Mouse (Mus musculus) kidney, embryonic 16.5 days (tissue): ENCODE results near the gene Padi4. TPM values are rescaled to one million over a fixed set of nuclear protein-coding genes. Genes with fewer than 3 reads are reported as not detected.

Experiments used
- ATAC-seq: fragments of 200-750 bp; cut with Nextera tagmentation; 2 replicates; pipeline ENCODE4 v1.8.0; 2017; ENCODE audit warnings: moderate TSS enrichment; ENCODE audit not compliant: low FRiP score, low TSS enrichment
- H3K27ac ChIP-seq: fragments of 300-500 bp; sonication (generic); 2 replicates; pipeline ENCODE4 v1.5.1; 2014; ENCODE audit warnings: low read length
- H3K27me3 ChIP-seq: fragments of 300-500 bp; sonication (generic); 2 replicates; pipeline ENCODE4 v1.6.1; 2014; ENCODE audit warnings: low read length, control low read depth, mixed read lengths; ENCODE audit not compliant: insufficient read depth
- H3K36me3 ChIP-seq: fragments of 300-500 bp; sonication (generic); 2 replicates; pipeline ENCODE4 v1.6.1; 2014; ENCODE audit warnings: low read length, control low read depth, mixed read lengths; ENCODE audit not compliant: insufficient read depth
- H3K4me1 ChIP-seq: fragments of 300-500 bp; sonication (generic); 2 replicates; pipeline ENCODE4 v1.6.1; 2014; ENCODE audit warnings: low read length, control low read depth, mixed read lengths; ENCODE audit not compliant: insufficient read depth
- H3K4me2 ChIP-seq: fragments of 300-500 bp; sonication (generic); replicated peaks from 2 replicates; pipeline ENCODE4 v1.6.1; 2014; ENCODE audit warnings: low read depth, low read length
- H3K4me3 ChIP-seq: fragments of 300-500 bp; sonication (generic); 2 replicates; pipeline ENCODE4 v1.5.1; 2014; ENCODE audit warnings: mild to moderate bottlenecking, low read length
- H3K9ac ChIP-seq: fragments of 300-500 bp; sonication (generic); replicated peaks from 2 replicates; pipeline ENCODE4 v1.6.1; 2014; ENCODE audit warnings: low read length
- H3K9me3 ChIP-seq: fragments of 300-500 bp; sonication (generic); 2 replicates; pipeline ENCODE4 v1.6.1; 2016; ENCODE audit warnings: low read length, control low read depth
- WGBS: fragments of 180-500 bp; shearing (Covaris S2); extraction: QIAGEN DNeasy Blood & Tissue Kit; methylation state at CpG from one replicate; pipeline ENCODE4 v1.1.7; 2014; 5-methylcytosine and 5-hydroxymethylcytosine counted together
- polyA plus RNA-seq: library from polyadenylated mRNA; unstranded; fragments of >200 nt; fragmentation: Nextera tagmentation; extraction: Ambion mirVana; gene quantifications from 2 replicates; pipeline ENCODE4 v1.2.1, GENCODE M21; 2015

Padi4 gene
- polyA plus RNA-seq, 1 experiment from 2014 or later = 1.1 TPM

DNA sequence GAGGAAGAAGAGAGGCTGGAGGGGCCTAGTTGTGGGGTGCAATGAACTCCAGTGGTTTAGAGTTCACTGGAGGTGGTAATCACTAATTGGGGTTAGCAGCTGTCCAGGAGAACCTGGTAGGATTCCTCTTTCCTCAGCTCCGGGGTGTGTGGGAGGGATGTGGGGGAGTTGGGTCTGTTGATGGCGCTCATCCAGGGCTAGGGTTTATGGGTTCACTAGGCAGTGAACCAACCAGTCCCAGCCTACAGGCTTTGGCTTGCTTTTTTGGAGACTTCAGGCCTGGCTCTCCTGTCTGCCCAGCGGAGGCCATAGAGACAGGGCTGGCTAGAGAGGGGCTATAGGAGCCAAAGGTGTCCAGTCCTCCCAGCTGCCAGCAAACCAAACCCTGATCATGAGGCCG lies 15.9 kb upstream of the Padi4 start:
- peaks cover 9% of the 10 kb centered on the region for H3K4me1 ChIP-seq
- no peaks in the 10 kb centered on the region for H3K9me3 ChIP-seq
- no peak overlapping the region for H3K4me3 ChIP-seq
- no peaks in the 10 kb centered on the region for H3K36me3 ChIP-seq
- no peak overlapping the region for H3K4me2 ChIP-seq
- H3K27ac ChIP-seq = no peak overlapping the region
- 47% methylated on average over 4 of the region's 4 CpGs for WGBS
- no peaks in the 10 kb centered on the region for H3K27me3 ChIP-seq
- ATAC-seq = no peak
- no peak overlapping the region for H3K9ac ChIP-seq

DNA sequence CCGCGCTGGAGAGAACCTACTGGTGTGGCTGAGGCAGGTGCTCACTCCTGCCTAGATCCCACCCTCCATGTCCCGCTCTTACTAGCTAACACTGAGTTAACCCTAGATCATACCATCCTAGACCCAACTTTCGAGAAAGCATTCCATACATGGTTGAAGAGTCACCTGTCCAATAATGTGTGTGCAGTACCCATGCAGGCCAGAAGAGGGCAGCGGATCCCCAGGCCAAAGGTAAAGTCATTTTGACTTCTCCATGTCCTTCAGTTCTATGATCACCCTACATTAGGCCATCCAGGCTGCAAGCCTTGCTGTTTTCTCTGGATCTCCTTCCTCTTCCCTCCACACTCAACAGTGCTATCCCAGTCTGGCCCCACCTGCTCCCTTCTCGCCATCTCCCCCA lies 14.9 kb upstream of the Padi4 start:
- ATAC-seq = peak; percentile 5; the same call in 1 of the 2 replicates
- H3K4me2 ChIP-seq = no peak overlapping the region

DNA sequence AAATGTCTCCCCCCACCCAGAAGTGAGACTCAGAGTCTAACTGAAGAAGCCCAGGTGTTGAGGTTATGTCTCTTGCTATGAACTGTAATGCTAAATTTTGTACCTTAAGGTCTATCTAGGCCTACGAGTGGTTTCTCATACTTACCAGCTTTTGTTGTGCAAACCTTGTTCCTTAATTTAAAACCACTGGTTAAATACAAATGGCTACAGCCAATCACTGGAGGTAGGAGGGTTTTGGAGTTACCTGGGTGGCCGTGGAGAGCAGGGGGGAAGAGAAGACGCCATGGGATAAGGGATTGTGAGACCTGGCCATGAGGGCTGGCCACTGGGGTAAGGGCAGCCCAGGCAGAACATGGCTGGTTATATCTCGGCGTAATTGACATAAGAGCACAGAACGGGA lies 14.2 kb upstream of the Padi4 start:
- H3K9ac ChIP-seq = no peak overlapping the region
- no peak overlapping the region for H3K4me3 ChIP-seq
- H3K4me2 ChIP-seq = no peak overlapping the region
- ATAC-seq = no peak
- H3K36me3 ChIP-seq = no peaks in the 10 kb centered on the region
- H3K4me1 ChIP-seq = peaks cover 9% of the 10 kb centered on the region
- H3K9me3 ChIP-seq = no peaks in the 10 kb centered on the region
- no peaks in the 10 kb centered on the region for H3K27me3 ChIP-seq
- WGBS = 87% methylated on average over 6 of the region's 6 CpGs
- H3K27ac ChIP-seq = no peak overlapping the region

More for the DNA sequence above, 14.9 kb upstream of the Padi4 start:
- H3K27ac ChIP-seq = no peak overlapping the region
- WGBS = 41% methylated on average over 6 of the region's 6 CpGs
- H3K9me3 ChIP-seq = no peaks in the 10 kb centered on the region
- no peaks in the 10 kb centered on the region for H3K27me3 ChIP-seq
- H3K9ac ChIP-seq = no peak overlapping the region
- H3K4me3 ChIP-seq = no peak overlapping the region
- no peaks in the 10 kb centered on the region for H3K36me3 ChIP-seq
- peaks cover 9% of the 10 kb centered on the region for H3K4me1 ChIP-seq

GRCm38 (mm10) chr4:140787414-140787813 lies 13.4 kb upstream of the Padi4 start:
- ATAC-seq = no peak
- Histone ChIP-seq H3K27ac (no peak overlapping the region), H3K9me3 (no peaks in the 10 kb centered on the region), H3K9ac (no peak overlapping the region), H3K4me1 (peaks cover 9% of the 10 kb centered on the region), H3K27me3 (no peaks in the 10 kb centered on the region), H3K36me3 (no peaks in the 10 kb centered on the region), H3K4me2 (no peak overlapping the region), H3K4me3 (no peak overlapping the region)
- WGBS = 49% methylated on average over 4 of the region's 4 CpGs

GRCm38 (mm10) chr4:140785217-140785616 lies 11.2 kb upstream of the Padi4 start:
- ATAC-seq = no peak
- H3K27ac ChIP-seq = no peak overlapping the region
- H3K4me2 ChIP-seq = no peak overlapping the region
- no peaks in the 10 kb centered on the region for H3K36me3 ChIP-seq
- H3K9ac ChIP-seq = no peak overlapping the region
- H3K4me1 ChIP-seq = peaks cover 12% of the 10 kb centered on the region
- 80% methylated on average over 5 of the region's 5 CpGs for WGBS
- no peaks in the 10 kb centered on the region for H3K9me3 ChIP-seq
- no peaks in the 10 kb centered on the region for H3K27me3 ChIP-seq
- no peak overlapping the region for H3K4me3 ChIP-seq

DNA sequence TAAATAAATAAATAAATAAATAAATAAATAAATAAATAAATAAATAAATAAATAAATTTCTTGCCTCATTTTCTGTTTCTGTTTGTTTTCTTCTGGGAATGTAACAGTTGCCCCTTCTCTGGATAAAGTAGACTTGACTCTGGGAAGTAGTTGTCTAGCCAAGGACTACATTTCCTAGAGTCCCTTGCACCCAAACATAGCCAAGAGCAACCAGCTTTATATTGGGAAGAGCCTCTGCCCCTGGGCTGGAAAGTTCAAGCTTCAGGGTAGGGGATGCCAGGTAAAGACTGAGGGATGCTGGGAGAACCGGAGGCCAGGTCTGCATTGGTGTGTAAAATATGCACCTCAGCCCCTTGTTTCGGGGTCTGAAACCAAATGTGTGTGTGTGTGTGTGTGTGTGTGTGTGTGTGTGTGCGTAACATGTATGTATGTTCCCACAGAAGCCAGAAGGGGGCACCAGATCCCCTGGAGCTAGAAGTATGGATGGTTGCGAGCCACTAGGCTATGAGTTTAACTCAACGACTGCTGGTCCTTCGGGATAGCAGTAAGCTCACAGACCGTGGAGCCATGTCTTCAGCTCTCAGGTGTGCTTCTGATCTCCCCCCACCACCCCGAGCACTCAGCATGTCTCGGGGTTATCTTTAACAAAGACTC lies 10.4 kb upstream of the Padi4 start:
- H3K4me2 ChIP-seq = no peak overlapping the region
- no peak overlapping the region for H3K9ac ChIP-seq
- H3K4me1 ChIP-seq = 0 out of 2 replicates have a peak, but pooled peaks cover 8% of the 10 kb centered on the region
- H3K27ac ChIP-seq = no peak overlapping the region
- H3K27me3 ChIP-seq = no peaks in the 10 kb centered on the region
- 95% methylated on average over 9 of the region's 9 CpGs for WGBS
- no peak overlapping the region for H3K4me3 ChIP-seq
- H3K36me3 ChIP-seq = no peaks in the 10 kb centered on the region
- no peak for ATAC-seq
- no peaks in the 10 kb centered on the region for H3K9me3 ChIP-seq

- Histone ChIP-seq H3K4me1 (0 out of 2 replicates have a peak, but pooled peaks cover 8% of the 10 kb centered on the region), H3K9ac (no peak overlapping the region), H3K27me3 (no peaks in the 10 kb centered on the region), H3K27ac (no peak overlapping the region), H3K36me3 (no peaks in the 10 kb centered on the region), H3K9me3 (no peaks in the 10 kb centered on the region), H3K4me3 (no peak overlapping the region), H3K4me2 (no peak overlapping the region)
- ATAC-seq = no peak
- 86% methylated on average over 9 of the region's 9 CpGs for WGBS
Measured at GRCm38 (mm10) chr4:140782821-140783220, 8.8 kb upstream of the Padi4 start.

- H3K4me3 ChIP-seq = no peak overlapping the region
- 40% methylated on average over 14 of the region's 14 CpGs for WGBS
- no peak overlapping the region for H3K9ac ChIP-seq
- no peak for ATAC-seq
- no peak overlapping the region for H3K27ac ChIP-seq
- no peaks in the 10 kb centered on the region for H3K36me3 ChIP-seq
- H3K27me3 ChIP-seq = no peaks in the 10 kb centered on the region
- H3K4me1 ChIP-seq = 0 out of 2 replicates have a peak, but pooled peaks cover 8% of the 10 kb centered on the region
- no peak overlapping the region for H3K4me2 ChIP-seq
- no peaks in the 10 kb centered on the region for H3K9me3 ChIP-seq
Measured at GRCm38 (mm10) chr4:140780507-140780906, 6.5 kb upstream of the Padi4 start.

DNA sequence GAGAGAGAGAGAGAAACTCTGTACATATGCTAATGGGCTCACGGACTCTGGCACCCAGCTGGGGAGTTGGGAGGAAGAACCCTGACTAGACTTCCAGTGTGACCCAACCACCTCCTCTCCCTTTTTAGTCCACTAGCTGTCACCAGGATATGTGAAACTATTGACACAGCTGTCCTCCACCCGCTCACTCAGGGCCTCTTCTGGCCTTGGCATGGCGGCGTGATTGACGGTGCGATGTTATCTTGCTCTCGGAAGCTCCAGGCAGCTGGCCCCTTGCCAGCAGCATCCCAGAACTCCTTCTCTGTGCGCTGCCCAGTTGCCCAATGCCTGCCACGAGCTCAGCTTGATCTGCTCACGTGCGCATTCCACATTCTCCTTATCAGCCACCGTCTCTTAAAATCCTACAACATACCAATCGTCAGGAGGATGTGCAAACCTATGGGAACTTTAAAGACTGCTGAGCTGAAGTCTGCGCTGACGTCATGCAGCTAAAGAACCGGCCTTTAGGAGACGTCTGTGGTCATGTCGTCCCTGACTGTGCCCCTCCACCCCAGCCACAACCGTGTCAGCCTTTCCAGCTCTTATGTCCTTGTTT lies 5.9 kb upstream of the Padi4 start:
- ATAC-seq = 0 out of 2 replicates have a peak, but pooled peaks have one; percentile 52
- 25% methylated on average over 19 of the region's 19 CpGs for WGBS

DNA sequence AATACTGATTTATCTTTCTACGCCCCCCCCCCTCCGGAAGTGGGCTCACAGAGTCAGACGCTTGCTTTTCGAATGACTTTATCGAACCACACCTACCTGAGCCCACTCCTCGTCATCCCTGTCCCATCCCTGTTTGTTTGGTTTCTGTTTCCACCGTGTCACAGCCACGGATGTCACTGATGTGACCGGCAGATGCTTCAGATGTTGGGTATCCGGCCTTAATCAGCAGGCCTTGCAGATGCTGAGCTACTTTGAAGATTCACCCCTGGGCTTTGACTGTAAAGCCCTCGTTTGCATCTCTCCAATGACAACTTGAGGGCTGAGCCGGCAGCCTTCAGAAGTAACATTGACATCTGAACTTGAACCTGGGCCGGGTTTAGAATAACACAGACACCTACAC lies 2.6 kb upstream of the Padi4 start:
- Histone ChIP-seq H3K27ac (no peak overlapping the region), H3K9ac (no peak overlapping the region), H3K4me1 (0 out of 2 replicates have a peak, but pooled peaks cover 12% of the 10 kb centered on the region), H3K9me3 (no peaks in the 10 kb centered on the region), H3K27me3 (no peaks in the 10 kb centered on the region), H3K4me2 (no peak overlapping the region), H3K4me3 (no peak overlapping the region), H3K36me3 (no peaks in the 10 kb centered on the region)
- WGBS = 55% methylated on average over 13 of the region's 13 CpGs
- no peak for ATAC-seq

More for the DNA sequence above, 5.9 kb upstream of the Padi4 start:
- 0 out of 2 replicates have a peak, but pooled peaks cover 8% of the 10 kb centered on the region for H3K4me1 ChIP-seq
- H3K9me3 ChIP-seq = no peaks in the 10 kb centered on the region
- H3K36me3 ChIP-seq = no peaks in the 10 kb centered on the region
- H3K4me2 ChIP-seq = no peak overlapping the region
- no peak overlapping the region for H3K27ac ChIP-seq
- no peak overlapping the region for H3K4me3 ChIP-seq
- H3K27me3 ChIP-seq = no peaks in the 10 kb centered on the region
- H3K9ac ChIP-seq = no peak overlapping the region
